Mouse (Mus musculus) lung, adult 2 months (tissue): ENCODE results near the gene Ccdc102a. TPM values are rescaled to one million over a fixed set of nuclear protein-coding genes. Genes with fewer than 3 reads are reported as not detected.
"Not testable (repeated sequence)": the region's sequence is repeated elsewhere in the genome, so short reads cannot be mapped to it uniquely, and the experiment has no call there.

Experiments used
- DNase-seq: peaks from one replicate; pipeline ENCODE4 v3.0.0; 2022
- H3K4me1 ChIP-seq: fragments of 200-500 bp; 2 replicates; pipeline ENCODE4 v1.6.1; 2011; ENCODE audit warnings: low read length; ENCODE audit not compliant: control insufficient read depth, insufficient read depth
- H3K4me3 ChIP-seq: fragments of 200-500 bp; replicated peaks from 2 replicates; pipeline ENCODE3; 2011; ENCODE audit warnings: low read depth, mild to moderate bottlenecking, control low read depth, low read length; ENCODE audit errors: extremely low read depth
- CTCF ChIP-seq: fragments of 200-500 bp; IDR thresholded peaks from 2 replicates; pipeline ENCODE4 v1.5.1; 2011; ENCODE audit warnings: mild to moderate bottlenecking, low read length, control low read depth; ENCODE audit not compliant: insufficient read depth
- POLR2A ChIP-seq: fragments of 200-500 bp; IDR thresholded peaks from 2 replicates; pipeline ENCODE4 v1.6.1; 2011; ENCODE audit warnings: low read depth, mild to moderate bottlenecking, control low read depth, low read length, borderline replicate concordance; ENCODE audit errors: extremely low read depth
- WGBS: fragments of 180-500 bp; shearing (Covaris S2); methylation state at CpG from one replicate; pipeline ENCODE4 v1.1.7; 2018; 5-methylcytosine and 5-hydroxymethylcytosine counted together
- polyA plus RNA-seq: library from polyadenylated mRNA; depleted of rRNA; stranded (reverse); fragments of >200 nt; gene quantifications from 2 replicates; pipeline ENCODE4 v1.2.3, GENCODE M21; 2012

Ccdc102a gene
- polyA plus RNA-seq, 1 experiment = 19.0 TPM

DNA sequence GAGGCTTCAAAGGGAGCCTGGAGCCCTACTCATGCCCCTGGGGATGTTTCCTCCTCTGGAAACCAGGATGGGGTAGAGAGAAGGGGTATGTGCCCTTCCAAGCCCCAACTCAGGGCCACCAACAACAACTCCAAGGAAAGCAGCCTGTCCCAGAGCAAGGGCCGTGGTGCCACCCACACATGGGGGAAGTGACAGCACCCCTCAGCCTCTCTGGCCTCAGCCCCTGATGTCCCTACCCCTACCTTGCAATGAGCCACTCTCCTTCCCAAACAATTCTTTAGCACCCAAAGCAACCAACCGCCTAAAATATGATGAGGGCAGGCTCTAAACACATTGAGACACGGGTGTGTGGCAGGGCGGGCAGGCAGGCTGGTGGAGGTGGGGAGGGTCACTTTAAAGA lies 47.9 kb downstream of the Ccdc102a start:
- TF ChIP-seq POLR2A = no peak
- no peak for TF ChIP-seq CTCF
- WGBS = 49% methylated on average over 4 of the region's 4 CpGs
- no peak overlapping the region for H3K4me3 ChIP-seq
- H3K4me1 ChIP-seq = peaks cover 14% of the 10 kb centered on the region
- no peak for DNase-seq

DNA sequence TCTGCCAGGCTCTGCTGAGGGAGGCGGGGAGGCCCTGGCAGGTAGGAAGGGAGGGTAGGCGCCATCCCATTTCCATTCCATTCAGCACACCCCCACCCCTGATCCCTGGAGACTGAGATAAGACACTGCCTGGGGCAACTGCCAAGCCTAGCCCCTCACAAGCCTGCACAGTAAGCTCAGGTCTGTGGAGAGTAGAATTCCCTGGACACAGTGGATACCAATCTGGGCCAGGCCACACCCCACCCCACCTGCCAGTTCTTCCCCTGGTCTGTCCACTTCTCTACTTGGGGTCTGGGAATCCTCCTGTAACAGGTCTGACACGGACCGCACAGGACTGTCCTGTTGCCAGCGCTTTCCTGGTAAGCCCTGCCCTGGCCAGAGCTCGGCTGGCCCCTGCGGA lies 48.8 kb downstream of the Ccdc102a start:
- 52% methylated on average over 7 of the region's 7 CpGs for WGBS
- H3K4me3 ChIP-seq = no peak overlapping the region

GRCm38 (mm10) chr8:94866921-94867320 lies 51.0 kb downstream of the Ccdc102a start:
- no peak overlapping the region for H3K4me3 ChIP-seq
- no peak for DNase-seq
- TF ChIP-seq CTCF = no peak
- WGBS = 88% methylated on average over 9 of the region's 9 CpGs
- H3K4me1 ChIP-seq = peaks cover 10% of the 10 kb centered on the region

More for the DNA sequence above, 48.8 kb downstream of the Ccdc102a start:
- no peak for DNase-seq
- peaks cover 13% of the 10 kb centered on the region for H3K4me1 ChIP-seq
- TF ChIP-seq POLR2A (no peak), CTCF (no peak)

- no peak for TF ChIP-seq POLR2A
- TF ChIP-seq CTCF = no peak
- no peak for DNase-seq
- H3K4me1 ChIP-seq = peaks cover under 1% of the 10 kb centered on the region
- H3K4me3 ChIP-seq = no peak overlapping the region
- 75% methylated on average over 10 of the region's 10 CpGs for WGBS
Measured at GRCm38 (mm10) chr8:94865292-94865691, 52.6 kb downstream of the Ccdc102a start.

GRCm38 (mm10) chr8:94863897-94864673 lies 53.8 kb downstream of the Ccdc102a start:
- no peaks in the 10 kb centered on the region for H3K4me1 ChIP-seq
- WGBS = 56% methylated on average over 10 of the region's 10 CpGs
- no peak for DNase-seq
- TF ChIP-seq CTCF (no peak), POLR2A (no peak)
- H3K4me3 ChIP-seq = no peak overlapping the region

GRCm38 (mm10) chr8:94862487-94863220 lies 55.2 kb downstream of the Ccdc102a start:
- no peaks in the 10 kb centered on the region for H3K4me1 ChIP-seq
- TF ChIP-seq CTCF = no peak
- TF ChIP-seq POLR2A = no peak
- H3K4me3 ChIP-seq = no peak overlapping the region
- DNase-seq = no peak
- 62% methylated on average over 12 of the region's 12 CpGs for WGBS

- H3K4me3 ChIP-seq = no peak overlapping the region
- peak; percentile 58 for DNase-seq
- WGBS = 71% methylated on average over 8 of the region's 8 CpGs
- TF ChIP-seq CTCF (peak; percentile 38), POLR2A (no peak)
- H3K4me1 ChIP-seq = no peaks in the 10 kb centered on the region
Measured at GRCm38 (mm10) chr8:94861352-94861910, 56.5 kb downstream of the Ccdc102a start.

DNA sequence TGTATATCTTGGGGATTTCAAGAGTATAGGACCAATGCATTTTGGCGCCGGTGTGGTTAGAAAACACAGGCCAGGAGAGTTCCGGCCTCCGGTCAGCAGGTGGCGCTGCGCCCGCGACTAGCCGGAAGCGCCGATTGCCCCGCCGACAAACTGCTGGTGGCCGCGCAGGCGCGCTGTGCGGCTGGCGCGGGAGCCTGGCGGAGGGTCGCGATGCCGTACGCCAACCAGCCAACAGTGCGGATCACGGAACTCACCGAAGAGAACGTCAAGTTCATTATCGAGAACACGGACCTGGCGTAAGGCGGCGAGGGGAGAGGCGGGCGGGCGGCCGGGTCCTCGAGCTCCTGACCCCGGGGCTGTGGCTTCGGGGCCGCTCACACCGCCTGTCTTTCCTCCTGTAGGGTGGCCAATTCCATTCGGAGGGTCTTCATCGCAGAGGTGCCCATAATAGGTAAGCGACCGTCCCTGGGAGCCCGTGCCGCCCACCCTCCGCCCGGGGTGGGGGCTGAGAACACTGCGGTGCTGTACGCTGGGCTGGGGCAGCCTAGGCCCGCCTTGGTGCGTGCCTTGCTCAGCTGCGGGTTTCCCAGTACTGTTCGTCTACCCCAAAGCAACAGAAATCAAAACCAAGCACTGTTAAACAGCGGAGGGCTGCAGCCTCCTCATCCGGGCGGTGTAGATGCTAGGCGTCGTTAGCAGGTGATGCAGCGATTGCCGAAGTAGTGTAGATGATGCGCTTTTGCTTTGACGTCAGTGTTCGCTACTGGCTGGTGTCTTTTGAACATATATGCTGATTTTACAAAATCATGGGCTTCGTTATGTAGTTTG lies 60.3 kb downstream of the Ccdc102a start, which contains the start of gene Polr2c:
Polr2c (plus strand) TSS at position 105 of the 828 bp plus-strand sequence.
- TF ChIP-seq CTCF (peak; percentile 56), POLR2A (peak; percentile 79; the same call in 1 of the 2 replicates)
- Histone ChIP-seq H3K4me1 (no peaks in the 10 kb centered on the region), H3K4me3 (peak within 1 kb of the TSS; percentile 75)
- WGBS = under 1% methylated on average over 68 of the region's 68 CpGs
- DNase-seq = peak; percentile 90

DNA sequence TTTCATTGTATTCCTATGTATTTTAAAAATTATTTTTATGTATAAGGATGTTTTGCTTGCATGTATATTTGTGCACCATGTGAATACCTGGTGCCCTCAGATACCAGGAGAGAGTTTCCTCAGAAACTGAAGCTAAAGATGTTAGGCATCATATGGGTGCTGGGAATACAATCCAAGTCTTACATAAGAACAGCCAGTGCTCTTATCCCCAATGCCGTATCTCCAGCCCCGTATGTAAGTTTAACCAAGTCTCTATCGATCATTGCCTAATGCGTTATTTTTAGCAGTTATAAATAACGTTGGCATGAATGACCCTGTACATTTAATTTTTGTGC lies 60.9 kb downstream of the Ccdc102a start:
- Histone ChIP-seq H3K4me1 (no peaks in the 10 kb centered on the region), H3K4me3 (no peak overlapping the region)
- WGBS = 27% methylated on average over 5 of the region's 5 CpGs
- no peak for DNase-seq
- no peak for TF ChIP-seq POLR2A
- TF ChIP-seq CTCF = no peak

DNA sequence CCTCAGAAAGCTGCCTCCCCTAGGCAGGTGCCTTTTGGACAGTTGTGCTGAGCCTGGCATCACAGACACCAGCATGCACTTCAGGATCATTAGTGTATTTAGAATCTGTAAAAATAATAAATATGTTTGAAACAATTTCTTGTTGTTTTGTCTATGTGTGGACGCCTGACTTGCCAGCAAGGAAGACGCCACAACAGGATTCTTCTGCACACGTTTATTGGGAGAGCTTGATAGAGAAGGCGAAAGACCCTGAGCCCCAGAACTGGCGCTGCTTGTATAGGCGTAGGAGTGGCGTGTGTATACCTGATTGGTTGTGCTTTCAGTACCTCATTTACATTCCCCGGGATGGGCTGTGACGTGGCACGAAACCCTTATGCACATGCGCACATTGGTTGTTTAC lies 63.1 kb downstream of the Ccdc102a start:
- not testable (repeated sequence) for H3K4me1 ChIP-seq, H3K4me3 ChIP-seq, DNase-seq
- WGBS = 89% methylated on average over 11 of the region's 11 CpGs
